Mouse (Mus musculus): ENCODE measurements around the gene Actb.

Actb gene

GRCm38 (mm10) chr5:142921074-142921459, 14.5 kb upstream of the Actb start:
- no peak for DNase-seq

GRCm38 (mm10) chr5:142920311-142921073, 13.9 kb upstream of the Actb start:
- peak; percentile 87 to 93 for DNase-seq

GRCm38 (mm10) chr5:142917402-142917801, 10.8 kb upstream of the Actb start:
- no peak for DNase-seq

DNA sequence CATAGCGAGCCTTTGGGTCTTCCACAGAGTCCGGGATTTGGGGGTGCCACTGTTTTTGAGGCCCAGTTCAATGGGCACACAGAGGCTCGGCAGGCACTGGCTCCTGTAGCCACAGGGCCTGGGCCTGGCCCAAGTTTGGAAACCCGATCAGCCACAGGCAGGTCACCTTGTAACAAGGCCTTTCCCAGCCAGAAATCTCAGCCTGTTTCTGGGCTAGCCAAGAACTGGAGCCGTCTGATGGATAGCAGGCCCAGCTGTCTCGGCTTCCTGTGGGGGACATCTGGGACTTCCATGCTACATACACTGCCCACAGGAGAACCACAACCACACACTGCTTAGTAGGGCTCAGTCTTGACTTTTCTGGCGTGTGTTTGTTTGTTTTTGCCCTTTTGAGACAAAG, 10.0 kb upstream of the Actb start:
- no peak for DNase-seq

GRCm38 (mm10) chr5:142915231-142915630, 8.7 kb upstream of the Actb start:
- DNase-seq: no peak

DNA sequence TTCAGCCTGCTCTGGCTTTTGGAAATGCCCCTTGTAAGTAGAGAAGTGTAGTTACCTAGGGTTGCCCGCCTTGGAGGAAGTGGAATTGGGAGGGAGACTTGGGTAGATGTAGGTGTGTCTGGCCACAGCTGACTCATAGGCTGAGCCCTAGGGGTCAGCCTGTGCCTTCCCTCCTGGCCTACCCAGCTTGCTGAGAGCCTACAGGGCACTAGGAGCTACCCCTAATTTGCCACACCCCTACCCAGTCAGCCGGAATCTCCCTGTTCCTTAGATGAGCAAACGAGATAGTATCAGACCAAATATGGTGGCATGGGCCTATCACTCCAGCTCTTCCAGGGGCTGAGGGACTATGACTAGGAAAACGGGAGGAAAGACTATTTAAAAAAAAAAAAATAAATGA, 6.2 kb upstream of the Actb start:
- DNase-seq: peak in 1 of 2 experiments; percentile 35

GRCm38 (mm10) chr5:142912320-142912719, 5.8 kb upstream of the Actb start:
- DNase-seq: no peak

GRCm38 (mm10) chr5:142911629-142912028, 5.1 kb upstream of the Actb start:
- no peak for DNase-seq

GRCm38 (mm10) chr5:142909576-142910278, 3.2 kb upstream of the Actb start:
- peak; percentile 75 to 86 for DNase-seq

DNA sequence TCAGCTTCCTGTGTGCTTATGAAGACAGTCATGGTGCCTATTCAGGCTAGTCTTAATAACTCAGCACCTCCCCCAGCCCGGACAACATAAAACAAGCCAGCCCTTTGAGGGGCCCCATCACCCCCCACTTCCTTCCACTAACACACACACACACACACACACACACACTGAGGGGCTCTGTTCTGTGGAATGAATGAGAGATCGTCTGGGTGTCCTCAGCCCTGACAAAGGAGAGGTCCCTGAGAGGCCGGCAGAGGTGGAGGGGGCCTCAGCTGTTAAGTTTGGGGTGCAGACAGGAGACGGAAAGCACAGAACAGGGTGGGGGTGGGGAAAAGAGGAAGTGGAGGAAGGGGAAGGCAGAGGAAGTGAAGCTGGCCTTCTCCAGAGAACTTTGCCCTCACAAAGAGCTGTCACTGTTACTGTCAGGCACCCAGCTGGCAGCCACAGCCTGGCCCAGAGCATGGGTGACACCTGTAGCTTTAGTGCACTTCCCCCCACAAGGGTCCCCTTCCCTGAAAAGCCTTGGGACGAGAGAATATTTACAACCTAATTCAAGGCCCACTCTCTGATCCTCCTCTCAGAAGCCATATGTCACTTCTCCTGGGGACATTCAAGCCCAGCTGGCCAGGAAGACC, 2.5 kb upstream of the Actb start:
- peak; percentile 61 to 62 for DNase-seq

GRCm38 (mm10) chr5:142907803-142908559, 1.4 kb upstream of the Actb start:
- peak; percentile 82 to 87 for DNase-seq

GRCm38 (mm10) chr5:142907048-142907802, 671 bp upstream of the Actb start:
- peak; percentile 80 to 91 for DNase-seq

DNA sequence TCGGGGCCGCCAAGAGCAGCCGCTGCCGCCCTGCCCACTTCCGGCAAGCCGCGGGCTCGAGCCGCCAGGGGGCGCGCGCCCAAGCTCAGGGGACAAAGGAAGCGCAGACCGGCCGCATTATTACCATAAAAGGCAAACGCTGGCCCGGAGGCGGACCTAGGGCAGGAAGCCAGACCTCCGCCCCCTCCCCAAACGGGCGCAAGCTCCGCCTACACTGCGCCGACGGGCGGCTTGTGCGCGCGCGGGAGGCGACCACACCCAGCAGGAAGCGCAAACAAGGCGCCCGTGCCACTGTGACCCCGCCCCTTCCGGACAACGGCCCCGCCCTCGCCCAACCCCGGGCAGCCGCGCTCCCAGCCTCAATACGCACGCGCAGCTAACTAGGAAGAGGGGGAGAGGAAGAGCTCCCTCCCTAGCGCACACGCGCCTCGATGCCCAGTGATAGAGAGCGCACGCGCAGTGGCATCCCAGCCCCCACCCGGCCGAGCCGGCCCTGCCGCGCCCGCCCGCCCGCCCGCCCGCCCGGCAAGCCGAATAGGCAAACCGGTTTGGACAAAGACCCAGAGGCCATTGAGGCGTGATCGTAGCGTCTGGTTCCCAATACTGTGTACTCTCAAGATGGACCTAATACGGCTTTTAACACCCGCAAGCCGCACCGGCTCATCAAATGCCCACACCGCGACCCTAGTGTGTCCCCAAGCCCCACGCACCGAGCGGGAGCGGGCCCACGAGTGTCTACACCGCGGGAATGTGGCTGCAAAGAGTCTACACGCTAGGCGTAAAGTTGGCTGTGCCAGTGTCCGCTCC, 626 bp downstream of the Actb start:
- DNase-seq: peak; percentile 99 to 100

DNA sequence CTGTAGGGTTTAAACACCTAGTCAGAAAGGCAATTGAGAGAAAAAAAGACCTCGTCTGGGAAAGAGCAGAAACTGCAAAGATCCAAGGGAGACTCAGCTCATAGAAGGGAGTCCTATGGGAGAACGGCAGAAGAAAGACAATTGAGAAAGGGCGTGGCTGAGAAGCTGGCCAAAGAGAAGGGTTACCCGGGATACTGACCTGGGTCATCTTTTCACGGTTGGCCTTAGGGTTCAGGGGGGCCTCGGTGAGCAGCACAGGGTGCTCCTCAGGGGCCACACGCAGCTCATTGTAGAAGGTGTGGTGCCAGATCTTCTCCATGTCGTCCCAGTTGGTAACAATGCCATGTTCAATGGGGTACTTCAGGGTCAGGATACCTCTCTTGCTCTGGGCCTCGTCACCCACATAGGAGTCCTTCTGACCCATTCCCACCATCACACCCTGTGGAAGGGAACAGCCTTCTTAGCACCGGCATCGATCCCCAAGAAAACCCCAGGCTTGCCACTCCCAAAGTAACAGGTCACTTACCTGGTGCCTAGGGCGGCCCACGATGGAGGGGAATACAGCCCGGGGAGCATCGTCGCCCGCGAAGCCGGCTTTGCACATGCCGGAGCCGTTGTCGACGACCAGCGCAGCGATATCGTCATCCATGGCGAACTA, 1.4 kb downstream of the Actb start:
- DNase-seq: no peak

GRCm38 (mm10) chr5:142904208-142905037, 2.1 kb downstream of the Actb start:
- peak in 1 of 2 experiments; percentile 34 for DNase-seq

- peak in 1 of 2 experiments; percentile 42 for DNase-seq
These were observed 2.9 kb downstream of the Actb start for GRCm38 (mm10) chr5:142903470-142904207.

DNA sequence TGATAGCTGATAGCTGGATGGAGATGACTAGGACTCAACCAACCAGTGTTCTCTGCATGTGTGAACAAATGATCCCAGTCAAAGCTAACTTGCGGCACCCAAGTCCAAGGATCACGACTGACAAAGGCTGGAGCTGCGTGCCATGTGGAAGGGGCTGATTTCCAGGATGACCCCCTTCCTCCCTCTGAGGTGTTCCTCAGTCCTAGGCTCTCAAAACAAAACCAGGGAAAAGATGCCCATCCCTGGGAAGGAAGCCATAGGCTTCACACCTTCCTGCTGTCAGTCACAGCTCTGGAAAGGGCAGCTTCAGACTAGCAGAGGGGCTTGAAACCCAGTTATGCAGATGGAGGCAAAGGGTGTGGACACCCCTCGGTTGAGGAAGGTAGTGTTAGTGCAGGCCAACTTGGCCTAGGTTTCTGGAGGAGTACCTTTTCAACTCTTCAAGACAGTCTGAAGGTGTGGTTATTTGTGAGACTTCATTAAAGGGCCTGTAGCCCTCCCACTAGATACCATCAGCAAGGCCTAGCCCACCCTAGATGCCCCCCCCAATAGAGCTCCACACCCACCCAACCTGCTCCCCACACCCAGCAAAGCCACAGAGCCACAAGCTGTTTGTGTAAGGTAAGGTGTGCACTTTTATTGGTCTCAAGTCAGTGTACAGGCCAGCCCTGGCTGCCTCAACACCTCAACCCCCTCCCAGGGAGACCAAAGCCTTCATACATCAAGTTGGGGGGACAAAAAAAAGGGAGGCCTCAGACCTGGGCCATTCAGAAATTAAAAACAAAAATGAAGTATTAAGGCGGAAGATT, 3.8 kb downstream of the Actb start:
- peak in 1 of 2 experiments; percentile 38 for DNase-seq

- DNase-seq: peak in 1 of 2 experiments; percentile 38
These were observed 4.6 kb downstream of the Actb start for GRCm38 (mm10) chr5:142901846-142902505.
